Mouse (Mus musculus) liver, adult 2 months (tissue): ENCODE measurements around the gene Kdm2a. TPM values are rescaled to one million over a fixed set of nuclear protein-coding genes. Genes with fewer than 3 reads are reported as not detected.
"Not testable (repeated sequence)": the region's sequence is repeated elsewhere in the genome, so short reads cannot be mapped to it uniquely, and the experiment has no call there.

Experiments
- DNase-seq: peaks from one replicate; pipeline ENCODE4 v3.0.0-alpha.2; 2011; ENCODE audit warnings: low read depth, low spot score; ENCODE audit errors: extremely low read depth
- H3K27ac ChIP-seq: fragments of 200-500 bp; replicated peaks from 2 replicates; pipeline ENCODE4 v1.5.1; 2012; ENCODE audit warnings: low read depth, mild to moderate bottlenecking, control low read depth, inconsistent platforms, low read length; ENCODE audit not compliant: insufficient read depth
- H3K27me3 ChIP-seq: fragments of 200-500 bp; 2 replicates; pipeline ENCODE4 v1.6.1; 2012; ENCODE audit warnings: mild to moderate bottlenecking, moderate library complexity, low read length, inconsistent platforms; ENCODE audit not compliant: control insufficient read depth, insufficient read depth
- H3K36me3 ChIP-seq: fragments of 200-500 bp; 2 replicates; pipeline ENCODE4 v1.6.1; 2012; ENCODE audit warnings: low read length, inconsistent platforms; ENCODE audit not compliant: control insufficient read depth, insufficient read depth
- H3K4me1 ChIP-seq: fragments of 200-500 bp; 2 replicates; pipeline ENCODE4 v1.6.1; 2011; ENCODE audit warnings: low read length; ENCODE audit not compliant: control insufficient read depth, insufficient read depth
- H3K4me3 ChIP-seq: fragments of 200-500 bp; 2 replicates; pipeline ENCODE4 v1.5.1; 2011; ENCODE audit warnings: low read depth, mild to moderate bottlenecking, control low read depth, low read length, moderate library complexity; ENCODE audit not compliant: insufficient read depth
- H3K79me2 ChIP-seq: fragments of 200-500 bp; 2 replicates; pipeline ENCODE4 v1.6.1; 2012; ENCODE audit warnings: inconsistent platforms, mild to moderate bottlenecking, low read length, moderate library complexity; ENCODE audit not compliant: control insufficient read depth, insufficient read depth
- H3K9ac ChIP-seq: fragments of 200-500 bp; 2 replicates; pipeline ENCODE4 v1.6.1; 2012; ENCODE audit warnings: low read depth, mild to moderate bottlenecking, control low read depth, inconsistent platforms, low read length
- CTCF ChIP-seq: fragments of 200-500 bp; IDR thresholded peaks from 2 replicates; pipeline ENCODE4 v1.5.1; 2011; ENCODE audit warnings: low read depth, low read length, control low read depth
- POLR2A ChIP-seq: fragments of 200-500 bp; IDR thresholded peaks from 2 replicates; pipeline ENCODE4 v1.6.1; 2011; ENCODE audit warnings: low read length, control low read depth; ENCODE audit not compliant: insufficient read depth; ENCODE audit errors: extremely low read depth
- WGBS: fragments of 180-500 bp; shearing (Covaris S2); methylation state at CpG from one replicate; pipeline ENCODE4 v1.1.7; 2018; 5-methylcytosine and 5-hydroxymethylcytosine counted together
- polyA plus RNA-seq: library from polyadenylated mRNA; depleted of rRNA; stranded (reverse); fragments of >200 nt; gene quantifications from 2 replicates; pipeline ENCODE4 v1.2.3, GENCODE M21; 2012
- total RNA-seq: library from RNA; depleted of rRNA; stranded (reverse); fragments of >200 nt; gene quantifications from 2 replicates; pipeline ENCODE4 v1.2.3, GENCODE M21; 2014

Gene Kdm2a
- total and polyA plus RNA-seq, 2 experiments, result 29.6 to 52.6 TPM

- no peak overlapping the region for H3K27ac ChIP-seq
- peaks cover 2% of the 10 kb centered on the region; the same call in 1 of the 2 replicates for H3K79me2 ChIP-seq
- DNase-seq, result no peak
- TF ChIP-seq POLR2A, result no peak
- TF ChIP-seq CTCF, result no peak
- no peaks in the 10 kb centered on the region for H3K27me3 ChIP-seq
- H3K4me3 ChIP-seq, result no peak overlapping the region
- H3K9ac ChIP-seq, result no peak overlapping the region
- H3K4me1 ChIP-seq, result peaks cover 8% of the 10 kb centered on the region
- H3K36me3 ChIP-seq, result peaks cover 19% of the 10 kb centered on the region
These were observed 10.8 kb downstream of the Kdm2a start for GRCm38 (mm10) chr19:4387276-4387675.

DNA sequence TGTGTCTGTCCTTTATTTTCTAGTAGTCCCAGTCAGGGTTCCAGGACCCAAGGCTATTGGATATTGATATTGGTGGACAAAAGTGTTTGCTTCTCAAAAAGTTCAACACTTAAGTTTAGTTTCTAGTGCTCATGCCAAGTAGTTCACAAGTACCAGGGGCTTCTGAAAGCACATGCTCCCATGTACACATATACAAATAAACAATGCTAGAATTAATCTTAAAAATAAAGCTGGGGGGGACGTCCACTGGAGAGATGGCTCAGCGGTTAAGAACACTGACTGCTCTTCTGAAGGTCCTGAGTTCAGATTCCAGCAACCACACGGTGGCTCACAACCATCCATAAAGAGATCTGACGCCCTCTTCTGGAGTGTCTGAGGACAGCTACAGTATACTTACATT, 13.1 kb downstream of the Kdm2a start:
- Histone ChIP-seq H3K27me3 (no peaks in the 10 kb centered on the region), H3K27ac (no peak overlapping the region), H3K79me2 (peaks cover 2% of the 10 kb centered on the region; the same call in 1 of the 2 replicates), H3K4me1 (peaks cover 8% of the 10 kb centered on the region), H3K4me3 (no peak overlapping the region), H3K9ac (no peak overlapping the region), H3K36me3 (peaks cover 23% of the 10 kb centered on the region)
- 79% methylated on average over 4 of the region's 4 CpGs for WGBS
- DNase-seq, result no peak
- TF ChIP-seq POLR2A (no peak), CTCF (no peak)

GRCm38 (mm10) chr19:4384322-4384721, 13.8 kb downstream of the Kdm2a start:
- H3K27ac ChIP-seq, result no peak overlapping the region
- H3K4me3 ChIP-seq, result no peak overlapping the region
- peaks cover 8% of the 10 kb centered on the region for H3K4me1 ChIP-seq
- 50% methylated on average over 1 of the region's 1 CpGs for whole genome bisulfite sequencing
- peaks cover 23% of the 10 kb centered on the region for H3K36me3 ChIP-seq
- H3K79me2 ChIP-seq, result peaks cover 2% of the 10 kb centered on the region; the same call in 1 of the 2 replicates
- H3K27me3 ChIP-seq, result no peaks in the 10 kb centered on the region
- H3K9ac ChIP-seq, result no peak overlapping the region
- TF ChIP-seq POLR2A (no peak), CTCF (peak; percentile 7; the same call in 1 of the 2 replicates)
- DNase-seq, result no peak

DNA sequence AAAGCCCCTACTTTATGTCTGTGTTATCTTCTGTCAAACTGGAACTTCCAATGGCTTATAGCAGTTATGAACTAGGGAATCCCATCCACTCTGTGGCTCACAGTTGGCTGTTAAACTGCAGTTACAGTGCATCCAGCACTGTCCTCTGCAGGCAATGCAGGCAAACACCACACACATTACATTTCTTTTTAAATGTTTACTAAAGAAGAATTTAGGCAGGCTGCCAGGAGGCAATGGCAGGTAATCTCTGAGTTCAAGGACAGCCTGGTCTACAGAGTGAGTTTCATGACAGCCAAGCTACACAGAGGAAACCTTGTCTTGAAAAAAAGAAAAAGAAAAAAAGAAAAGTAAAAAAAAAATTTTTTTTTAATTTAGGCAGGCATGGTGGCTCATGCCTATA, 14.8 kb downstream of the Kdm2a start:
- no peaks in the 10 kb centered on the region for H3K27me3 ChIP-seq

GRCm38 (mm10) chr19:4382303-4382702, 15.8 kb downstream of the Kdm2a start:
- H3K27ac ChIP-seq, DNase-seq, H3K9ac ChIP-seq, H3K27me3 ChIP-seq, H3K4me1 ChIP-seq, H3K79me2 ChIP-seq, H3K4me3 ChIP-seq: not testable (repeated sequence)
- peaks cover 16% of the 10 kb centered on the region for H3K36me3 ChIP-seq
- WGBS, result 94% methylated on average over 1 of the region's 1 CpGs

More for the DNA sequence above, 14.8 kb downstream of the Kdm2a start:
- TF ChIP-seq CTCF, result no peak
- no peak for TF ChIP-seq POLR2A
- no peak overlapping the region for H3K9ac ChIP-seq
- H3K4me3 ChIP-seq, result no peak overlapping the region
- DNase-seq, result peak; percentile 82
- peaks cover 20% of the 10 kb centered on the region for H3K36me3 ChIP-seq
- H3K79me2 ChIP-seq, result peaks cover 2% of the 10 kb centered on the region; the same call in 1 of the 2 replicates
- no peak overlapping the region for H3K27ac ChIP-seq
- H3K4me1 ChIP-seq, result peaks cover 8% of the 10 kb centered on the region

- Histone ChIP-seq H3K9ac (no peak overlapping the region), H3K27me3 (no peaks in the 10 kb centered on the region), H3K36me3 (peaks cover 4% of the 10 kb centered on the region), H3K4me3 (no peak overlapping the region), H3K27ac (no peak overlapping the region), H3K79me2 (peaks cover 9% of the 10 kb centered on the region; the same call in 1 of the 2 replicates), H3K4me1 (peaks cover 5% of the 10 kb centered on the region; the same call in 1 of the 2 replicates)
- no peak for DNase-seq
- WGBS, result 38% methylated on average over 2 of the region's 2 CpGs
- no peak for TF ChIP-seq POLR2A
- TF ChIP-seq CTCF, result no peak
These were observed 27.4 kb downstream of the Kdm2a start for GRCm38 (mm10) chr19:4370656-4371055.
